Mouse (Mus musculus) heart, embryonic 14.5 days (tissue): Measurements from ENCODE around the gene Odc1. TPM values are rescaled to one million over a fixed set of nuclear protein-coding genes. Genes with fewer than 3 reads are reported as not detected.
A peak's percentile ranks its signal among the peaks of the same experiment; 100 is the strongest.

ENCODE experiments used
- ATAC-seq: fragments of 200-750 bp; cut with Nextera tagmentation; 2 replicates; pipeline ENCODE4 v1.8.0; 2017; ENCODE audit warnings: low read depth, moderate TSS enrichment; ENCODE audit not compliant: insufficient number of reproducible peaks, insufficient read depth, low FRiP score
- H3K27ac ChIP-seq, 2 experiments: fragments of 200-500 bp in 1 of 2; fragments of 300-500 bp in 1 of 2; sonication (generic) in 1 of 2; replicated peaks in 1 of 2; 2 replicates each; pipeline ENCODE4 v1.5.1; 2012 to 2014; ENCODE audit warnings: low read depth in 2 of 2, low read length in 2 of 2, control low read depth in 1 of 2, mild to moderate bottlenecking in 1 of 2, mixed read lengths in 1 of 2; ENCODE audit not compliant: control insufficient read depth in 1 of 2, insufficient read depth in 1 of 2
- H3K27me3 ChIP-seq: fragments of 300-500 bp; sonication (generic); 2 replicates; pipeline ENCODE4 v1.6.1; 2014; ENCODE audit warnings: mild to moderate bottlenecking, low read length, control low read depth; ENCODE audit not compliant: control insufficient read depth, insufficient read depth
- H3K36me3 ChIP-seq: fragments of 300-500 bp; sonication (generic); 2 replicates; pipeline ENCODE4 v1.6.1; 2014; ENCODE audit warnings: mild to moderate bottlenecking, control low read depth, low read length, mixed read lengths; ENCODE audit not compliant: control insufficient read depth, insufficient read depth
- H3K4me1 ChIP-seq, 2 experiments: fragments of 200-500 bp in 1 of 2; fragments of 300-500 bp in 1 of 2; sonication (generic) in 1 of 2; 2 replicates each; pipeline ENCODE4 v1.6.1; 2012 to 2014; ENCODE audit warnings: low read length in 2 of 2, control low read depth in 1 of 2, mixed read lengths in 1 of 2; ENCODE audit not compliant: control insufficient read depth in 2 of 2, insufficient read depth in 2 of 2
- H3K4me2 ChIP-seq: fragments of 300-500 bp; sonication (generic); 2 replicates; pipeline ENCODE4 v1.6.1; 2014; ENCODE audit warnings: mild to moderate bottlenecking, low read length
- H3K4me3 ChIP-seq, 2 experiments: fragments of 200-500 bp in 1 of 2; fragments of 300-500 bp in 1 of 2; sonication (generic) in 1 of 2; 2 replicates each; pipeline ENCODE4 v1.5.1; 2012 to 2014; ENCODE audit warnings: low read length in 2 of 2, mild to moderate bottlenecking in 2 of 2, control low read depth in 1 of 2, low read depth in 1 of 2, moderate library complexity in 1 of 2; ENCODE audit not compliant: control insufficient read depth in 1 of 2, insufficient read depth in 1 of 2
- H3K9ac ChIP-seq: fragments of 300-500 bp; sonication (generic); 2 replicates; pipeline ENCODE4 v1.6.1; 2014; ENCODE audit warnings: mild to moderate bottlenecking, low read length
- H3K9me3 ChIP-seq: fragments of 300-500 bp; sonication (generic); 2 replicates; pipeline ENCODE4 v1.6.1; 2016; ENCODE audit warnings: low read length, control low read depth; ENCODE audit not compliant: control insufficient read depth
- WGBS: fragments of 180-500 bp; shearing (Covaris S2); extraction: QIAGEN DNeasy Blood & Tissue Kit; methylation state at CpG from one replicate; pipeline ENCODE4 v1.1.7; 2014; 5-methylcytosine and 5-hydroxymethylcytosine counted together
- polyA plus RNA-seq: library from polyadenylated mRNA; unstranded; fragments of >200 nt; fragmentation: Nextera tagmentation; extraction: Ambion mirVana; gene quantifications from 2 replicates; pipeline ENCODE4 v1.2.1, GENCODE M21; 2014

Gene Odc1
- polyA plus RNA-seq: 122 and 127 TPM in 2 replicates

- Histone ChIP-seq H3K4me1 (peaks cover 2 to 10% of the 10 kb centered on the region in 2 experiments; a peak in 1 of 4 replicates), H3K9ac (peak within 1 kb of the TSS; percentile 90), H3K9me3 (no peaks in the 10 kb centered on the region), H3K4me2 (peak within 1 kb of the TSS; percentile 85), H3K27me3 (no peaks in the 10 kb centered on the region), H3K27ac (peak within 1 kb of the TSS; percentile 71 to 82), H3K4me3 (peak within 1 kb of the TSS; percentile 82 to 83), H3K36me3 (peaks cover 29% of the 10 kb centered on the region)
- peak; percentile 96 for ATAC-seq
- under 1% methylated on average over 91 of the region's 98 CpGs for WGBS
Measured at GRCm38 (mm10) chr12:17544209-17545106, at the start of gene Odc1. Gene Odc1, plus strand, starts transcription at chr12:17544794.

GRCm38 (mm10) chr12:17494809-17495208, 49.8 kb upstream of the Odc1 start:
- H3K4me3 ChIP-seq: no peak overlapping the region
- no peak for ATAC-seq
- no peaks in the 10 kb centered on the region for H3K36me3 ChIP-seq
- no peak overlapping the region for H3K4me2 ChIP-seq
- no peaks in the 10 kb centered on the region for H3K9me3 ChIP-seq
- no peaks in the 10 kb centered on the region for H3K27me3 ChIP-seq
- 53% methylated on average over 4 of the region's 4 CpGs for WGBS
- H3K27ac ChIP-seq: no peak overlapping the region
- H3K9ac ChIP-seq: no peak overlapping the region
- H3K4me1 ChIP-seq: peaks cover 10 to 11% of the 10 kb centered on the region in 2 experiments

- H3K4me1 ChIP-seq: peaks cover 10 to 11% of the 10 kb centered on the region in 2 experiments
- 3% methylated on average over 8 of the region's 8 CpGs for WGBS
- H3K9me3 ChIP-seq: no peaks in the 10 kb centered on the region
- no peaks in the 10 kb centered on the region for H3K27me3 ChIP-seq
- H3K36me3 ChIP-seq: no peaks in the 10 kb centered on the region
- peak; percentile 76 for ATAC-seq
- peak overlapping the region; percentile 40 for H3K4me2 ChIP-seq
- H3K4me3 ChIP-seq: no peak overlapping the region
- 0 out of 4 replicates have a peak overlapping the region, but pooled peaks of 1 of the 2 experiments have one; percentile 24 for H3K27ac ChIP-seq
- no peak overlapping the region for H3K9ac ChIP-seq
Measured at GRCm38 (mm10) chr12:17495858-17496451, 48.6 kb upstream of the Odc1 start.

GRCm38 (mm10) chr12:17505620-17506074, 38.9 kb upstream of the Odc1 start:
- Histone ChIP-seq H3K9me3 (no peaks in the 10 kb centered on the region), H3K36me3 (no peaks in the 10 kb centered on the region), H3K27ac (no peak overlapping the region), H3K4me1 (peaks cover 10 to 12% of the 10 kb centered on the region in 2 experiments; a peak in 3 of 4 replicates), H3K4me3 (no peak overlapping the region), H3K4me2 (no peak overlapping the region), H3K27me3 (no peaks in the 10 kb centered on the region), H3K9ac (no peak overlapping the region)
- ATAC-seq: peak; percentile 26; the same call in 1 of the 2 replicates
- WGBS: 21% methylated on average over 2 of the region's 2 CpGs

GRCm38 (mm10) chr12:17506117-17506993, 38.2 kb upstream of the Odc1 start:
- Histone ChIP-seq H3K4me1 (peaks cover 10 to 12% of the 10 kb centered on the region in 2 experiments; a peak in 3 of 4 replicates), H3K27me3 (no peaks in the 10 kb centered on the region), H3K9ac (no peak overlapping the region; the same call in 1 of the 2 replicates), H3K36me3 (no peaks in the 10 kb centered on the region), H3K4me3 (no peak overlapping the region), H3K9me3 (no peaks in the 10 kb centered on the region), H3K4me2 (no peak overlapping the region), H3K27ac (no peak overlapping the region)
- peak; percentile 62 for ATAC-seq
- WGBS: 37% methylated on average over 5 of the region's 5 CpGs

GRCm38 (mm10) chr12:17506994-17507542, 37.5 kb upstream of the Odc1 start:
- H3K27me3 ChIP-seq: no peaks in the 10 kb centered on the region
- peak overlapping the region; percentile 7 for H3K4me2 ChIP-seq
- H3K4me3 ChIP-seq: no peak overlapping the region
- 28% methylated on average over 13 of the region's 13 CpGs for WGBS
- peaks cover 10 to 12% of the 10 kb centered on the region in 2 experiments; a peak in 3 of 4 replicates for H3K4me1 ChIP-seq
- ATAC-seq: no peak
- no peak overlapping the region for H3K27ac ChIP-seq
- H3K9me3 ChIP-seq: no peaks in the 10 kb centered on the region
- no peak overlapping the region; the same call in 1 of the 2 replicates for H3K9ac ChIP-seq
- H3K36me3 ChIP-seq: no peaks in the 10 kb centered on the region
